Mouse (Mus musculus) ES-E14 (cell line): Measurements from ENCODE around the gene Plek2. TPM values are rescaled to one million over a fixed set of nuclear protein-coding genes. Genes with fewer than 3 reads are reported as not detected.
A peak's percentile ranks its signal among the peaks of the same experiment; 100 is the strongest.

Experiments used
- DNase-seq: peaks from one replicate; pipeline ENCODE4 v3.0.0-alpha.2; 2013; ENCODE audit warnings: low read depth, low spot score
- H3K27ac ChIP-seq: 2 replicates; pipeline ENCODE4 v1.5.1; 2012; ENCODE audit warnings: low read depth, mild to moderate bottlenecking, low read length, moderate library complexity, mixed read lengths; ENCODE audit not compliant: poor library complexity, insufficient read depth, severe bottlenecking
- H3K36me3 ChIP-seq: 2 replicates; pipeline ENCODE4 v1.6.1; 2012; ENCODE audit warnings: mild to moderate bottlenecking, low read length, moderate library complexity, mixed read lengths; ENCODE audit not compliant: control insufficient read depth, poor library complexity, insufficient read depth, severe bottlenecking
- H3K4me1 ChIP-seq, 2 experiments: fragments of 150-350 bp in 1 of 2; sonication (generic) in 1 of 2; 2 replicates each; pipeline ENCODE4 v1.6.1; 2012; ENCODE audit warnings: low read length in 2 of 2, mild to moderate bottlenecking in 1 of 2, mixed read lengths in 1 of 2; ENCODE audit not compliant: control insufficient read depth in 2 of 2, insufficient read depth in 2 of 2, poor library complexity in 1 of 2
- H3K4me3 ChIP-seq, 2 experiments: fragments of 150-350 bp in 1 of 2; sonication (generic) in 1 of 2; 2 replicates each; pipeline ENCODE4 v1.5.1; 2012; ENCODE audit warnings: low read length in 2 of 2, low read depth in 1 of 2, mild to moderate bottlenecking in 1 of 2, mixed read lengths in 1 of 2; ENCODE audit not compliant: insufficient read depth in 1 of 2, poor library complexity in 1 of 2, severe bottlenecking in 1 of 2
- H3K9ac ChIP-seq: 2 replicates; pipeline ENCODE4 v1.6.1; 2012; ENCODE audit warnings: low read depth, mild to moderate bottlenecking, low read length, mixed read lengths; ENCODE audit not compliant: poor library complexity, insufficient read depth, severe bottlenecking
- H3K9me3 ChIP-seq: fragments of 150-350 bp; sonication (generic); 2 replicates; pipeline ENCODE4 v1.6.1; 2012; ENCODE audit warnings: low read depth, mild to moderate bottlenecking, low read length; ENCODE audit not compliant: control insufficient read depth, insufficient read depth
- CHD2 ChIP-seq: IDR thresholded peaks from 2 replicates; pipeline ENCODE4 v1.6.1; 2014; ENCODE audit warnings: mild to moderate bottlenecking, low read depth, low read length, inconsistent platforms
- HCFC1 ChIP-seq: IDR thresholded peaks from 2 replicates; pipeline ENCODE4 v1.6.1; 2012; ENCODE audit warnings: low read length, inconsistent platforms, borderline replicate concordance; ENCODE audit not compliant: insufficient read depth
- MAFK ChIP-seq: IDR thresholded peaks from 2 replicates; pipeline ENCODE4 v1.6.1; 2014; ENCODE audit warnings: mild to moderate bottlenecking, low read depth, low read length, inconsistent platforms; ENCODE audit not compliant: insufficient read depth
- ZC3H11A ChIP-seq: IDR thresholded peaks from 2 replicates; pipeline ENCODE4 v1.6.1; 2012; ENCODE audit warnings: low read depth, mild to moderate bottlenecking, inconsistent platforms, low read length, borderline replicate concordance
- ZNF384 ChIP-seq: IDR thresholded peaks from 2 replicates; pipeline ENCODE4 v1.6.1; 2012; ENCODE audit warnings: low read depth, low read length, inconsistent platforms
- in situ Hi-C, 2 experiments: fragments of 600-800 bp; cut with MboI; formaldehyde crosslinking; loops; one replicate each; pipeline ENCODE4 v1.15.1; 2025; ENCODE audit warnings: low sequenced_read_pairs in 2 of 2, inconsistent platforms in 1 of 2; ENCODE audit not compliant: unreplicated experiment in 2 of 2
- total RNA-seq: library from RNA; depleted of rRNA; stranded (reverse); fragments of 300-350 nt; gene quantifications from 2 replicates; pipeline ENCODE4 v1.2.3, GENCODE M21; 2012

The Plek2 gene
- total RNA-seq, 1 experiment: 0.98 TPM

DNA sequence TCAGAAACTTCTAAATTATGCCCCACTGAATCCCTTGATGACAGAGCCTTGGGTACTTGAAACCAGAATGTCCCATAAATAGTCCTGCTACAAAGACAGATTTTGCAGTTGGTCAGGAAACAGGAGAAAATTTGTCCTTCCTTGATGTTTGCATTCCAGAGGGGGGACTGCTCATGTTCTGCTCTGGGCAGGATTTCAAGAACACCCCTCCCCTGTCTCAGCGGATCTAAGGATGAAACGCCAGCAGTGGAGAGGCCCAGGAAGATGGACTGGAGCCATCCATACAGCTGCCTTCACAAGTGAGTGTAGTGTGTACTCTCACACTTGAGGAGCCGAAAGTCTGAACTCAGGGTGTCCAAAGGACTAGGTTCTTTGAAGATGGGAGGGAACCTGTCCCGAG lies 14.7 kb upstream of the Plek2 start:
- no peak for DNase-seq
- no peak overlapping the region for H3K27ac ChIP-seq
- in situ Hi-C loops: loop anchor here in 1 of 2 experiments (5.0 kb wide), 1 partner anchor 176 kb away; no protein-coding TSS in a partner anchor

GRCm38 (mm10) chr12:78919079-78919712 lies 12.4 kb upstream of the Plek2 start:
- Histone ChIP-seq H3K9me3 (no peaks in the 10 kb centered on the region), H3K4me1 (no peaks in the 10 kb centered on the region), H3K36me3 (no peaks in the 10 kb centered on the region), H3K27ac (no peak overlapping the region), H3K9ac (no peak overlapping the region), H3K4me3 (no peak overlapping the region)
- peak; percentile 72 for DNase-seq
- in situ Hi-C loops: loop anchor here in 1 of 2 experiments (10.0 kb wide), 1 partner anchor 166 kb away; the partner anchor contains the start of gene Pigh
- TF ChIP-seq CHD2: no peak
- TF ChIP-seq HCFC1: no peak
- TF ChIP-seq ZC3H11A: peak; percentile 90
- no peak for TF ChIP-seq ZNF384
- no peak for TF ChIP-seq MAFK

More for the DNA sequence above, 14.7 kb upstream of the Plek2 start:
- no peak overlapping the region for H3K4me3 ChIP-seq
- H3K9ac ChIP-seq: no peak overlapping the region
- H3K9me3 ChIP-seq: no peaks in the 10 kb centered on the region
- TF ChIP-seq ZNF384 (no peak), MAFK (no peak), ZC3H11A (no peak), CHD2 (no peak), HCFC1 (no peak)
- no peaks in the 10 kb centered on the region for H3K36me3 ChIP-seq
- no peaks in the 10 kb centered on the region for H3K4me1 ChIP-seq

- H3K4me1 ChIP-seq: no peaks in the 10 kb centered on the region
- no peak overlapping the region for H3K9ac ChIP-seq
- no peak overlapping the region for H3K4me3 ChIP-seq
- H3K27ac ChIP-seq: no peak overlapping the region
- H3K9me3 ChIP-seq: no peaks in the 10 kb centered on the region
- TF ChIP-seq ZC3H11A (peak; percentile 65; the same call in 1 of the 2 replicates), CHD2 (no peak)
- no peaks in the 10 kb centered on the region for H3K36me3 ChIP-seq
- in situ Hi-C loops: loop anchor here in 1 of 2 experiments (10.0 kb wide), 1 partner anchor 166 kb away; the partner anchor contains the start of gene Pigh
- peak; percentile 90 for DNase-seq
Observed at GRCm38 (mm10) chr12:78918227-78919078, 11.7 kb upstream of the Plek2 start.

- no peaks in the 10 kb centered on the region for H3K36me3 ChIP-seq
- TF ChIP-seq HCFC1: no peak
- 0 out of 2 replicates have a peak, but pooled peaks have one; percentile 8 for TF ChIP-seq ZNF384
- peak; percentile 51; the same call in 1 of the 2 replicates for TF ChIP-seq ZC3H11A
- no peak for TF ChIP-seq CHD2
- TF ChIP-seq MAFK: no peak
- no peak overlapping the region for H3K4me3 ChIP-seq
- no peak for DNase-seq
- H3K9ac ChIP-seq: no peak overlapping the region
- no peak overlapping the region for H3K27ac ChIP-seq
- H3K4me1 ChIP-seq: no peaks in the 10 kb centered on the region; a peak in 1 of 4 replicates
- in situ Hi-C loops: loop anchor here in 1 of 2 experiments (10.0 kb wide), 1 partner anchor 169 kb away; the partner anchor contains the start of gene Pigh
- H3K9me3 ChIP-seq: no peaks in the 10 kb centered on the region
Observed at GRCm38 (mm10) chr12:78916278-78916677, 9.5 kb upstream of the Plek2 start.
